Mouse (Mus musculus) embryo, embryonic 10 days (tissue): Measurements from ENCODE around the gene Hoxa7.

Source experiments
- DNase-seq: peaks from one replicate; pipeline ENCODE4 v3.0.0-alpha.2; 2015; ENCODE audit warnings: low spot score

The Hoxa7 gene

DNA sequence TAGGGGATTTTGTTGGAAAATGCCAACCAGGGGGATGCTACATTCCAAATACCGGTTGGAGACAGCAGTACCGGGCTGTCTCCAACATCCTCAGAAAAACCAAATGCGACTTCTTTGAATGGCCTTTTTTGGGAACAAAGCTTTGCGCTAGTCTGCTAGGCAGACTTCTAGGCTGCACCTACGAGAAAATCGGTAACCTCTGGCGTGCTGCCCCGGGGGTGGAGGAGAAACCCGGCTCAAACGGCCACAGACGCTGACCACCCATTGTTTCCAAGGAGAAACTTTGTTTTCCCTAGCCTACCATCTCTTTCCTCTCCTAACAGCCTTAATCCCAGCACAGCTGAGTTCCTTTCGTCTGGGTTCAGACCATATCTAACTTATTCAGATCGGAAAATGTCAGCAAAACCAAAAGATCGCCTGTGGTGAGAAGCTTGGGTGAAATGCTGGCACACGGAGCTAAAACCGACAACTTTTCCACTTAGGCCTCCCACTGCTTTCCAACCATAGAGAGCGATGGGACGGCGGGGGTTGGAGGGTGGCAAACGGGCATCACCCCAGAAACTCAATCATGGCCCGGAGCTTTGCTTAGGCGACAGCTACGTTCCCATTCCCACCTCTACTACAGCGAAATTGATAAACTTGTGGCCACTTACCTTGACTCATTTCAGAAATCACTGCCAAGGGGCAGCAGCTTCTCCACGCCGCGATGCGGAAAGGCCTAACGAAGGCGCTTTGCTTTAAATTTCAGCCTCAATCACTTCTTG lies 18.2 kb upstream of the Hoxa7 start:
- DNase-seq = peak; percentile 30

DNA sequence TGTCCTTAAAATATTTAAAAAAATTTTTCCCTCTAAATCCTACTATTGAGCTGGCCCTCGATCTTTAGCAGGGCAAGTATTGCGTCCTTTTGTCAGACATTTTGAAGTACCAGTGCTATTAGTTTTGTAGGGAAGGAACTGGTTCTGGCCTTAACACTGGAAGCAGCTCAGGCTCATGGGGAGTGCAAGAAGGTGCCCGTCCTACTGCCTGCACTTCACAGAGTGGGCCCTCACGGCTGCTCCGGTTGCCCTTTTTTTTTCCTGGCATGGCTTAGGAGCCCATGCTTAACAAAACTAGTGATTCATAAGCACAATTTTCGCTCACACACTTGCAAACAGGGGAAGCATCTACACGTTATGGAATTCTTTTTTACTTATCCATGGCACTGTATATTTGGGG lies 17.3 kb upstream of the Hoxa7 start:
- no peak for DNase-seq

DNA sequence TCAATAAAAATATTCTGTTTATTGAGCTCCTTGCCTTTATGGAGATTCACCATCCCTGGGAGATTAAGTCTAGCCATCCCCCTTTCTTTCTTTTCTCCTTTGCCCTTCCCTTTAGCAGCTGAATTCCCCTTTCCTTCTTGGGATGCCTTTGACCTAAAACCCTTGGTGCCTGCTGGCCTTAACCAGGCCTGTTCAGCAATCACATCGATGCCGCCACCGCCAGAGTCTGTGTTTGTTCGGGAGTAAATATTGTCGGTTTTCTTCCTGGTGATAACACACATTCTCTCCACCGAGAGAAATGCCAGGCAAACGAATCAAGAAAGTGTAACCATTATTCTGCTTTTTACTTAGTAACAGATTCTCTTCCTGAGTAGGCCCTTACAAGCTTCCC lies 16.5 kb upstream of the Hoxa7 start:
- DNase-seq = no peak

DNA sequence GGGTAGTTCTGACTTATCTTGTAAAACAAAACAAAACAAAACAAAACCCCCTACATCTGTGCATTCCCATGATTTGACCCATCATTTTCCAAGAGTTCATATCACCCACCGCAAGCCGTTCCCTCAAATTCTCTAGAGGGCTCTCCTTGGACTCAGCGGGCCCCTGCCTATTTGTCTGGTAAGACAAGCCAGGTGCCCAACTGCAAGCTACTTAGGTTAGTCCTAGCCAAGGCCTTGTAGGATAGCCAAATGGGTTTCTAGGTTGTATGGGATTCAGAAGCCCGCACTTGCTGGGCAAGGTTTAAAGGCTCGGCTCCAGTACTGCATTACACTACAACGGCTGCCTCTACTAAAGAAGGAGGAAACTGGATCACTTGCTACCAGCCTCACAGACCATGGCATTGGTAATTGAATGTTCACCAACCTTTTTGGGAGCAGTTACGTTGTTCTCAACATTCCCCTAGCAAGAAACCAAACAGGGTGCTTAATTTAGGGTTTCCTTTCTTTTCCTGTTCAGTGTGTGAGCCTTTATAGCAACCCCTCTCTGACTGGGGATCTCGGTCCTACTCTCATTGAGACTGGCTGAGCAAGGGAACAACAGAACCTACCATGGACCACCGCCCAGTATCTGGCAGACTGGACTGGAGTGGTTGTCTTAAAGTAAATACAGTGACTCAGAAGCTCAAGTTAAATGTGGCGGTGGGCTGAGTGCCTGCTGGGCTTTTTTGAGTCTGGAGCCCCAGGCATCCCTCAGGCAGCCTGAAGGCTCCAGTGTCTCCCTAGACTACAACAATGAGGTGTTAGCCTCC lies 15.9 kb upstream of the Hoxa7 start:
- no peak for DNase-seq

DNA sequence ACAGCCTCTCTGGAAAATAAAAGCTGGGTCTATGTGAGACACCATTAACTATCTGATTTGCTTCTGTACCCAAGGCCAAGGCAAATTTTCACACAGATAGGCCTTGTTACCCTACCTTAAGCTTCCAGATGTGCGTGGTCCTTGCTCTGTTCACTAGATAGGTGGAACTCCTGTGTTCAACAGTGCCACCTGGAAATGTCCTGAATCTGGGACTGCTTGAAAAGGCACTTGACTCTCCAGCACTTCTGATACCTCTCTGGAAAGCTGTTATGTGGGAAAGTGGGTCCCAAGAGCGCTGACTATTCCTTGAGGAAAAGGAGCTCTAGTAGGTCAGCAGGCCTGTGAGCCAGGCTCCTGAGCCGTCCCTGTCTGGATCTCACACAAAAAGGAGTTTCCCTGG lies 15.2 kb upstream of the Hoxa7 start:
- no peak for DNase-seq

DNA sequence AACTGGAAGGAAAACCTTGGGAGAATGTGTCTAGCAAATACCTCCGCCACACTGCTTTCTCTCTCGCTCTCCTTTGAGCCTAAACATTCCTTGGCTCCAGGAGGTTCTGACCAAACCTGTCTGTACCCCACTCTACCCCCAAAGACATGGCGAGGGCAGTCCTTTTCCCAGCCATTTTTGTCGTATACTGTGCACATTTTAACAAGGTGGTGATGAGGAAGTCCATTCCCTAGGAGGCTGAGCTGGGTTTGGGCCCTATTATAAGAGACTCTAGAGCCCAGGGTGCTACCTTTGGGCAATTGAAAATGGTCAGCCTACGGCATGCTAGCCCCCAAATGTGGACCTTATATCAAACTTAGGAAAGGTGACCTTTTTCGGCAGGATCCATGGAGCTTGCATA lies 14.2 kb upstream of the Hoxa7 start:
- DNase-seq = no peak

DNA sequence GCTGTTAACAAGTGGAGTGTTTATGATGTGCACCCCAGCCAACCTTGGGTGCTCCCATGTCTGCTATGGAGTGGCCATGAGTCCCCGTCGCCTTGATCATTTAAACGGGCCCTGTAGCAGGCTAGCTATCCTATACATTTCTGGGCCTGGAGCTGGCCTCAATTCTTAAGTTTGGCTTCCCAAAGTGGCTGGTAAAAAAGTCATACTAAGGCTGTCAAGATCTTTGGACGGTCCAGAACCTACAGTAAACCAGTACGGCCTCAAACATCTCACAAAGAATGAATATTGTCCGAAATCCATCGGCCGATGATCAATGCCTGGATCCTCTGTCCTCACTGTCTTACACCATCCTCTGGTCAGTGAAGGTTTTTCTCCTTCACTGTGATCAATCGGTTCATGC lies 13.6 kb upstream of the Hoxa7 start:
- no peak for DNase-seq

DNA sequence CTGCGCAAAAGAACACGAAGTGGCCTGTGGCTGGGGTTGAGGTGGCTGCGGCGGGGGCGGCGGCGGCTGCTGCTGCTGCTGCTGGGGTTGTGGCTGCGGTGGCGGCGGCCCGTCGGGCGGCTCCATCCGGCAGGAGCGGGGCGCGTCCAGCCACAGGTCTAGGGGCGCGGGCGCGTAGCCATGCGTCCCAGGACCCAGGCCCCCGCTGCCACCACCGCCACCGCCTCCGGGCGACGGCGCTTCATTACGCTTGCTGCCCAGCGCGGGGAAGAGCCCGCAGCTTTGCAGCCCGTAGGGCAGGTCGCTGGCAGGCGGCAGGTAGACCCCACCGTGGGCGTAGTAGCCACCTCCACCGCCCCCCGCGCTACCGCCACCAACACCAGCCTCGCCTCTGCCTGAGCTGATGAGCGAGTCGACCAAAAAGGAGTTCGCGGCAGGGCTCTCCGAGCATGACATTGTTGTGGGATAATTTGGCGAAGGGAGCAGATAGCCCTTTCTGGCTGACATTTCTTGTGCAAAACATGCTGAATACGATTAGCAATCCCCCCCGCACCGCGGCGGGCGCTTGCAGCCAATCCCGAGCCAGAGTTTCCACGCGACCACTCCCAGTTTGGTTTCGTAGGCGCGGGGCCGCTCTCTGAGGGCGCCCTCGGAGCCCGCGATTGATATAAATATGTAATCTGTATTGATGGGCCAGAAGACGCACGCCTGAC lies 12.9 kb upstream of the Hoxa7 start:
- DNase-seq = no peak

GRCm38 (mm10) chr6:52233546-52234427 lies 12.1 kb upstream of the Hoxa7 start:
- no peak for DNase-seq

- no peak for DNase-seq
Measured at GRCm38 (mm10) chr6:52232984-52233545, 11.4 kb upstream of the Hoxa7 start.

DNA sequence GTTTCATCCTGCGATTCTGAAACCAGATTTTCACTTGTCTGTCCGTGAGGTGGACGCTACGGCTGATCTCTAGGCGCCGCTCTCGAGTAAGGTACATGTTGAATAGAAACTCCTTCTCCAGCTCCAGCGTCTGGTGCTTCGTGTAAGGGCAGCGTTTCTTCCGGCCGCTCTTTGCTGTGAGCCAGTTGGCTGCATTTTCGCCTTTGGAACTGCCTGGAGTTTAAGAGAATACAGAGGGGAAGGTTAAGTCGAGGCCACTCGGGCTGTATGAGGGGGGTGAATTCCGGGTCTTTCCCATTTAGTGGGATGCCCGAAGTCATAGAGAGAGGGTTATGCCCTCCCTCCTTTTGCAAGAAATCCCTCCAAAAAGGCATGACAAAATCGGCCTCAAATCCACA lies 10.9 kb upstream of the Hoxa7 start:
- peak; percentile 67 for DNase-seq

DNA sequence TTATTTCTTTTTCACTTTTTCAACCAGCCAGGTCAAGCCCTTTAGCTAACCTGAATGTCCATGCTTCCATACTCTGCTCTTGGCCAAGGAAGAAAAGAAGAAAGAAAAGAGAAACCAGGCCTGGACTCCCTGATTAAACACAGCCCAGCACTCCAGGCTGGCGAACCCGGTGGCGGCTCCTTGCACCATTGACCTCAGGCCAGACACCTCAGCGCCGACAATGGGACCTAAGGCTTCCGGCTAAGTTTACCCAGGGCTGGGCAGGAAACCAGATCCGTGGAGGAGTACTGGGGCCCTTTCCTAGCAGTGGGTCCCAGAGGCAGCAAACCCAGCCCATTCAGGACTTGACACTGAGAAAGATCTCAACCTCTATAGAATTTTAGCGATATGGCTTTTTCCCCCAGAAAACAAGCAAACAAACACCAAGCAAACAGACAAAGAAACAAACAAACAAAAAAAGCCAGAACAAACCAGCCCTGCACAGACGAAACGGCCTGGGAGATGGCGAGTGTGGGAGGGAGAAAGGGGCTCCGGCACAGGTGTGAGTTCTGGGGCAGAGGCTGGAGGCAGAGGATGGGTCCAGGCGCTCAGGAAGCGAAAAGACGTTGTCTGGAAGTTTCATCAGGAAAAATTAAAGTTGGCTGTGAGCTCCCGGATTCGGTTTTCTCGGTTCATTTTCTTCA lies 10.4 kb upstream of the Hoxa7 start:
- DNase-seq = peak; percentile 65

- peak; percentile 58 for DNase-seq
Measured at GRCm38 (mm10) chr6:52230516-52231165, 9.0 kb upstream of the Hoxa7 start, which contains the start of gene Hoxa9. TSS of gene Hoxa9 (minus strand) at chr6:52231089.

- peak; percentile 44 for DNase-seq
Measured at GRCm38 (mm10) chr6:52229558-52230416, 8.1 kb upstream of the Hoxa7 start.

DNA sequence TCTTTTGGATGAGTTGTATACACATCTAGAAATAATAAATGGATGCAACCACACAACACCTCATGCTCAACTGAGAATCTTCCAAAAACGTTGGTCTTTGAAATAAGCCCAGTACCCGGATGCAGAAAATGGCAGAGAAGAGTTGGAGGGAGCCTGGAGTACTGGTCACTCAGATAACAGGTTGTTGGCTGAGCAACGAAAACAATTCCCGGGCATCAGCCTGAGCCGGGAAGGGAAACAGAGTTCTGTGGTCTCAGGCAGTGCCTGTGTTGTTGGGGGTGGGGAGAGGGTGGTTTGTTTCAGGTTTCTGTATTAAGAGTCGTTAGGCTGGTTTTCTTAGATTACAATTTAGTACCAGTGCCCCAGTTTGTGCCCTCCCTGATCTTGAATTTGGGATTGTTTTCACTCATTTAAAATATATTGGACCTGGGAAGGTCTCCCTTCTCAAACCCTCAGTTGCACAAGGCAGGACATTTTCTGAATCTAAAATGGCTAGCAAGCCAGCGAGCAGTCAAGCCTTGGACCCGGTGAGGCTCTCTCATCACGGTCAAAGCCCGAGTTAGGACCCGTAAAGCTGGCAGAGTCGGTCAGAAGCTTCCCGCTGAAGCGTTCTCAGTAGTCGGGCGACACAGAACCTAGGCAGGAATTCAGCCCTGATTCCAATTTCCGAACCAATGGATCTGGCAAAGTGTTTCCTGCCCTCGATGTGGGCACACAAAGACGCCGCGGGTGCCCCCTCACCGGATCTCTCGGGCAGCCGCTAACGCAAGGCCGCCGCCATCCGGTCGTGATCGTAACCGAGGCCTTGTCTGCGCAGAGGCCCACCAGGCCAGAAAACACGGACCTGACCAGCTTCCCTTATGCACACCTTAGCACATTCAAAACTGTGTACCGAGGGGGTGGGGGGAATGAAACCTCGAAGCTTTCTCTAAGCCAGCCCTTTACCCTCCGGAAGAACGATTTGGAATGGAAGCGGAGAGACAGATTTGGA lies 7.1 kb upstream of the Hoxa7 start:
- DNase-seq = peak; percentile 54

DNA sequence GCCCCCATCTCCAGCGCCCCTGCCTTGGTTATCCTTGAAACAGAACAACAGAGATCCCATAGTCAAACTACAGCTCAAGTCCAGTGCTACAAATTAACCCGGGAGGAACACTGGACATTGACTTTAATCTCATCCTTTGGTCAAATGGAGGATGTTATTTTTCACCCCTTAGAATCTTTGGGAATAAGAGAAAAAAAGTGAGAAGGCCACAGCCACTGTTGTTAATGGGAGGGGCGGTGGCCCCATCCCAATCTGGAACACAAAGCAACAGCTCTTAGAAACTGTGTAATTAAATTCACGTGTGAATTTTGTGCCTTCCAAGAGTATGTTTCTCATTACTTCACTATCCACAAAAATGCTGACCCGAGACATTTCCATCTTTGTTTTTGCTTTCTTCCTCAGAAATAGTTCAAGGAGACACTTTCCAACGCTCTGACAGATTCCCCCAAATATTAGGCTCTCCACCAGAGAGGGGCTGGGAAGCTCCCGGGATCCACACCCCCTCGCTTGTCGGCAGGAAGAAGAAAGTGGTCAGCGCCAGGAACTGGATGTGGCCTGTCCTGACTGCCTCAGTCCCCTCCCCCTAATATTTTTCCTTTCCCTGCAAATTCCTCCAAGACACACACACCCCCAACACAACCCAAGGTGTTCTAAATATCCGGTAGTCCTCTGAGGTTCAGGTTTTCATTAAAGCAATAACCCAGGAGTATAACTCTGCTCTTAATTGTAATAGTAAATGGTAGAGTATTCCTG lies 6.0 kb upstream of the Hoxa7 start:
- DNase-seq = no peak

GRCm38 (mm10) chr6:52226569-52227257 lies 5.1 kb upstream of the Hoxa7 start:
- DNase-seq = peak; percentile 46
